Mouse (Mus musculus): ENCODE data around the gene Htra2. TPM values are rescaled to one million over a fixed set of nuclear protein-coding genes. Genes with fewer than 3 reads are reported as not detected.

Gene Htra2
- total RNA-seq, 2 experiments from 2014 or later = 20.0 to 21.7 TPM

DNA sequence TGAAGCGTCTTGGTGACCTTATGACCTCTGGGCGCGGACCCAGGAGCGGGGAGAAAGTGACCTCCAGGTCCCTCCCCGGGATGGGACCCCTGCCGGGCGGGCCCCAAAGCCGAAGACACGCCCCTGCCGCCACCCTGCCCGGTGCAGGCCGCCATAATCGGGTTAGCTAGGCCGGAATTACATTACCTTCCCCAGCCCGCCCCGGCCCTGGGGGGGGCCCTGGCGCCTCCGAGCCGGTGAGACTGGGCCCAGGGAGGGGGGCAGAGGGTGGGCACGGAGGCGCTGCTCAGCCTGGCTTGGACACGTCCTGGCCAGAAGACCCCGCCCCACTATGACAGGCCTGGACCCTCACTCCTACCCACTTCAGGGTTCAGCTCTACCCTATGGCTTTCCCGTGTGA is 16.1 kb upstream of the Htra2 start:
- no peak for DNase-seq
- intact Hi-C loops (cut with DNase I; ENCODE audit: low total_unique reads) = no loop called here

DNA sequence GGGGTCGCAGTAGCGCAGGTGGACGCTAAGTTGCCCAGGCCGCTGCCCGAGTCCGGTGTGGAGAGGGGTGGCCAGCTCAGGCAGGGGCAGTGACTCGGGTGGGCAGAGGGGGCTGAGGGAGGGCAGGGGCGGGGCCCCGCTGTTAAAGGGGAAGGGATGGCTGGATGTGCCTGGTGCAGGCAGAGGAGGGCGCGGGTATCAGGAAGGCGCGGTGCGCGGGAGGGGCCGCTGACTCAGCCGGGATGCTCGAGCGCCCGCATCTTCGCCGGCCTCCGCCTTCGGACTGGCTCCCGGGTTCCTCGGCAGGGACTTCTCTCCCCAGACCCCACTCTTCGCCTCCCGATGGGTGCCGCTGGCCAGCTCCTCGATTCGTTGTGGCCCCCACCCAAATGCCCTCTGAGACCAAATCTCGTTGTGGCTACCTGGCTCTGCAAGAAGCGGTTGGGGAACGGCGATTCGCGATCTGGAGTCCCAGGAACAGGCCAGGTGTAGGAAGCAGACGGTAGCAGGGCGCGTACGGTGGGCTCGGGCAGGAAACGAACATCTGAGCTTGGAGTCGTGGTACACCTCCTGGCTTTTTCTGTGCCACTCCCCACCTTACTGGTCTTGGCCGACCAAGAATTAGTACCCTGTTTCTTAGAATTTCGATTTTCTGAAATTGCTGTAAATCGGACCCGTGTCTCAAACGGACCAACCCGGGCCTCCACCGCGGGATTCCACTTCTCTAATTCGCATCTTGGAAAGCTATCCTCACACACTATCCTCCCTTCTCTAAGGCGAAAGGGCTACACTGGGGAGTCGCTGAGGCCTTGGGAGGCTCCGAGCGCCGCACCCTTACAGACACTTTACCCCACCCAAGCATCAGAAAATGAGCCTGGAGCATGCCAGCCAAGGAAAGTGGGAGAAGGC is 15.5 kb upstream of the Htra2 start:
- intact Hi-C loops (cut with DNase I; ENCODE audit: low total_unique reads) = no loop called here
- no peak for DNase-seq

DNA sequence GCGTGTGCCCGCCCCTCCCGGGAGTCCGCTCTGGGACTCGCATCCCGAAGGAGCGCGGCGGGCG is 15.0 kb upstream of the Htra2 start, which contains the start of gene Tlx2:
Tlx2 (minus strand) TSS at position 47 of the 64 bp plus-strand sequence.
- DNase-seq = no peak
- intact Hi-C loops (cut with DNase I; ENCODE audit: low total_unique reads) = no loop called here

DNA sequence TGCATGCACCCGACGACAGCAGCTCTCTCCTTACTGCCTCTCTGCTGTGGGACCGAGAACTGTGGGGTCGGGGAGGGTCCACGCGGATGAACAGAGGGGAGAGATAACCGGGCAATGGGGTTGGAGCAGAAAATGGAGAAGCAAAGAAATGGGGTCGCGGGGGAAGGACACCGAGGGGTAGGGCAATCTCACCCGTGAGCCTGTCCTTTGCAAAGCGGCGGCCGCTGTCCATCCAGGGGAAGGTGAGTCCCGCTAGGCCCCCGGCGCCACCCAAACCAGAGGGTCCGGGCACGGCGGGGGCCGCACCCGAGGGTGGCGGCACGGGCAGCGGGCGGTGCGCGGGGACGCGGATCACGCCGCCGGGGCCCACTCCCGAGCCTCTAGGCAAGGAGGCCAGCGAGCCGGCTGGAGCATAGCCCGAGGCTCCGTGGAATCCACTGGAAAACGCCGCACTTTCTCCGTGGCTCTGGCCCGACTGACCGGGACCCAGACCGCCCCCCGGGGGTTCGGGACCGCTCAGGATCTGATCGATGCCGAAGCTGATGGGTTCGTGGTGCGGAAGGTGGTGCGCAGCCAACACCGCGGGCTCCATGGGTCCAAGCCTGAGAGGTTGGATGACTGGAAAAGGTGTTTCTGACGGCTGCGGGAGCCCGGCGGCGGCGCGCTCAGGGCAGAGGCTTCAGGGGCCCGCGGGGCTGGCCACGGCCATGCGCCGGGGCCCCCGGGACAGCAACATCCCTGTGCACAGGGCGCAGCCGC is 14.6 kb upstream of the Htra2 start:
- intact Hi-C loops (cut with DNase I; ENCODE audit: low total_unique reads) = no loop called here
- DNase-seq = no peak

DNA sequence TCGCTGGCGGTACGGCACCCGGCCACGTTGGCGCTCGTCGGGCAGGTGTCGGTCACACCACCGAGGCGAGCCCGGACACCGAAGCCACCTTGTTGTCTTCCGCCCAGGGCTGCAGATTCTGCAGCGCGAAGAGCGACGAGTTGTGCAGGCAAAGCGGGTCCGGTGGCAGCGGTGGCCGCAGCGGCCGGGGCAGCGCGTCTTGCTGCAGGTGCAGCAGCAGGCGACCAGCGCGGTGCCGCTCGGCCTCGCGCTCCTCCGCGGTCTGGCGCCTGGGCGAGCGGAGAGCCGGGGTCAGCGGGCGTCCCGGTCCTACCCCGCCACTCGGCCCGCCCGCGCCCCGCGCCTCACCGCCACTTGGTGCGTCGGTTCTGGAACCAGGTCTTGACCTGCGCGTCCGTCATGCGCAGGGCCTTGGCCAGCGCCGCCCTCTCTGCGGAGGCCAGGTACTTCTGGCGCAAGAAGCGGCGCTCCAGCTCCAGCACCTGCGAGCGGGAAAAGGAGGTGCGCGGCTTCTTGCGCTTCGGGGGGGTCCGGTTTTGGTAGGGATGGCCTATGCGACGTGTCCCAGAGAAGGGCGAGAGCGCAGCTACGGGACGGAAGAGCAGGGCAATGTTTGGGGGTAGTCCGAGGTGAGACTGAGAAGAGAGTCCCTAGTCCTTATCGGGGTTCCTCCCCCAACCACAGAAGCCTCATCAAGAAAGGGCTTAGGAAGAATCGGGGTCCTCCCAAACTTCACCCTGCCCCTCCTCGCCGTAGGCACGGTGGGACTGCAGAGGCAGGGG is 13.8 kb upstream of the Htra2 start:
- no peak for DNase-seq
- intact Hi-C loops (cut with DNase I; ENCODE audit: low total_unique reads) = no loop called here

DNA sequence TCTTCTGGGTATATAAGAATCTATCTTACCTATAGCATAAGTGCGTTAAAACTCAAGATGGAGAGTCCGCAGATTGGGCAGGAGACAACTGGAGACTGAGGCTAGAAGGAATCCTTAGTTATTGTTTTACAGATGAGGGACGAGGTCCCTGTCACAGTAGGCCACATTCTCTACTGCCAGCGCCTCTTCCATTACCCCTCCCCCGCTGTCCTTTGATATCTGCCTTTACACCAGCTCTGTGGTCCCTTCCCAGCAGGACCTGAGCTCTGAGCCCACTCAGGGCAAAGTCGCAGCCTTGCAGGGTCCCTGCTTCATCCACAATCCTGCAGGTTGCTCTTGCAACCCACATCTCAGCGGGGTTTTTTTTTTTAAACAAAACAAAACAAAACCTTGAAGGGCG is 13.1 kb upstream of the Htra2 start:
- intact Hi-C loops (cut with DNase I; ENCODE audit: low total_unique reads) = no loop called here

DNA sequence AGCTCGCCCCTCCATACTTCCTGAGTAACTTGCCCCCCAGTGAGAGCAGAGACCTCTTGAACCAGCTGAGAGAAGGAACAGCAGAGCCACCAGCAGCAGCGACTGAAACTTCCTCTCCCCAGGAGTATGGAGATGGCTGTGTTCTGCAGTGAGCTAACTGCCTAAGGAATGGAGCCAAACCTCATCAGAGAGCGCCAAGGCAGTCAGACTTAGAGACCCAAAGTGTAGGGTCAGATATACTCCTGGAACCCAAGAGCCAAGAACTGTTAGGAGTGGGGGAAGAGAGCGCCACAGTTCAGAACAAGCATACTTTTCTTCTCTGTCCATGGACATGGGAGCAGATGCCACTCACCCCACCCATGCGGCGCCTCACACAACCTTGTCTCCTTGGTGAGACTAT is 11.4 kb upstream of the Htra2 start:
- intact Hi-C loops (cut with DNase I; ENCODE audit: low total_unique reads) = no loop called here
- DNase-seq = no peak

More for the DNA sequence above, 13.1 kb upstream of the Htra2 start:
- no peak for DNase-seq

DNA sequence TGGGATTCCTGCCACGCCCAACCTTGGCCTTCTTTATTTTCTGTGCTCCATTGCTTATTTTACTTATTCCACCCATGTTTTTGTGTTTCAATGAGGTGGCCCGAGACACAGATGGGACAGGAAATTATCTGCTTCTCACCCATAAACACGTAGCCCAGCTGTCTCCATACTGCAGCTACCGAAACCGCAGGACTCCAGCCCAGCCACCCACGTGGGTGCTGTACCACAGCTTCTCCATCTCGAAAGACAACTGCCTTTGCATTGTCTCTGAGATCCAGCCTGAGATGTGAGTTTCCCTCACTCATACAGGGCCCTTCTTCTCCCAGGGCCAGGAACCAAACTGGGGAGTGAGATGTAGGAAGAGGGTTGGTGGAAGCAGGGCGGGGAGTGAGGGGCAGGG is 10.9 kb upstream of the Htra2 start:
- intact Hi-C loops (cut with DNase I; ENCODE audit: low total_unique reads) = no loop called here
- no peak for DNase-seq

DNA sequence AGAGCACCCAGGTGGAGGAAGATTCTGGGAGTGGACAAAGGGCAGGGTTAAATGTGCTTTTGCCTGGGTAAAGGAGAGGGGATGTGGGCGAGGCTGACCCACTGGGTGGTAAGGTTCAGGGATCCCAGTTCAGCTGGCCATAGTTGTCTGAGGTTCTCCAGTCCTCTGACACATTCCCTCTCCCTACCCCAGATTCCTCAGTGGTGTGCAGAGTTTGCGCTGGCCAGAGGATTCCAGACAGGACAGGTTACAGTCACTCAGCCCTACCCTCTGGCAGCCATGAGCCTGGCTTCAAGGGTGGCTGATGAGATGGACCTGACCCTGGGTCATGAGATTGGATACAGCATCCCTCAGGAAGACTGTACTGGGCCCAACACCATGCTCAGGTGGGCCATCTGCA is 3.7 kb upstream of the Htra2 start:
- intact Hi-C loops (cut with DNase I; ENCODE audit: low total_unique reads) = no loop called here
- no peak for DNase-seq

DNA sequence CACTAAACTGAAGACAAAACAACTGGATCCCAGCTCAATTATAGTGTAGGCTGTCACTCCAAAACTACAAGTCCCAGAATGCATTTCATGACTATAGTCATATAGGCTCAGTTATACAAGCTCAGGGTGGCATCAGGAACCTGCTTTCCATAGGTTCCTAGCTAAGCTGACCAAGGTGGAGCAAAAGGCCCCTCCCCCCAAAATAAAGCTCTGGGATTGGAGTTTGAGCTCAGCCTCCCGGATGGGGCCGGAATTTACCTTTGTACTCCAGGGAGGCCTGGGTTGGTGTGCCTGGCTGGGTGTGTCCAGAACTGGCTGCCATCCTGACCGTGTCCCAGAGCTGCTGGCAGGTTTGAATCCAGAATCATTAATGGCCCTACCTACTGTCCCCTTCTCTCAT is 2.7 kb upstream of the Htra2 start, which contains the start of gene Dqx1:
Dqx1 (plus strand) TSS at position 55 of the 400 bp plus-strand sequence.
- DNase-seq = no peak
- intact Hi-C loops (cut with DNase I; ENCODE audit: low total_unique reads) = no loop called here

DNA sequence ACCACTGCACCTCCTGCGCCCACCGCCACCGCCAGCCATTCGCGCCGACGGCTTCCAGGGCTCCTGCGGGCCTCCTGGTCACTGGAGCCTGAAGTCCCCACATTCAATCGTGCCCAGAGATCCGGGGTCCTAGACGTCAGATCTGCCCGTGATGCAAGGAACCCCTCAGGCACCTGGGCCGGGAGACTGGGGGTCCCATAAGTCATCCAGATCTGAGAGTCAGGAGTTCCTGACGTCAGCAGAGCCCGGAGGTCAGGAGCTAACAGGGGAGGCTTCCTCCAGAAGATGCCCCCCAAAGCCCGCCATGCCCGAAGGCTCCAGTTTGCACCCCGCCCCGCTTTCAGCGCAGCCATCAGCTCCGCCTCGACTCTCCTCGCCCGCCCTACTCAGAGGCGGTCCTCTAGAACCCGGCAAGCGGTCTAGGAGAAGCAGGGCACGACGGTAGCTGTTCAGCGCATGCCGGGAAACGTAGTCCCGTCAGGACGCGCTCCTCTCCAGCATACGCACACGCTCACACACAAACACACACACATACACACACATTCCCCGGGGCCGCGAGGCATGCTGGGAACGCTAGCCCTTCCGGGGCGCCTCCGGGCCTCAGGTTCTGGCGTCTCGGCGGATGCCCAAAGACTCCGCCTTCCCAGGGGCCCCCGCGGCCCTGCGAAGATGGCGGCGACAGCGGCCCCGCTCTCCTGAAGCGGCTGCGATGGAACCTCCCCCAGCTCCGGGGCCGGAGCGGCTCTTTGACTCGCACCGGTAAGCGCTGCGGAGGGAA is 810 bp downstream of the Htra2 start, which contains the start of gene Aup1:
Aup1 (plus strand) TSS at position 448 of the 778 bp plus-strand sequence.
- intact Hi-C loops (cut with DNase I; ENCODE audit: low total_unique reads) = no loop called here
- DNase-seq = peak; percentile 95

DNA sequence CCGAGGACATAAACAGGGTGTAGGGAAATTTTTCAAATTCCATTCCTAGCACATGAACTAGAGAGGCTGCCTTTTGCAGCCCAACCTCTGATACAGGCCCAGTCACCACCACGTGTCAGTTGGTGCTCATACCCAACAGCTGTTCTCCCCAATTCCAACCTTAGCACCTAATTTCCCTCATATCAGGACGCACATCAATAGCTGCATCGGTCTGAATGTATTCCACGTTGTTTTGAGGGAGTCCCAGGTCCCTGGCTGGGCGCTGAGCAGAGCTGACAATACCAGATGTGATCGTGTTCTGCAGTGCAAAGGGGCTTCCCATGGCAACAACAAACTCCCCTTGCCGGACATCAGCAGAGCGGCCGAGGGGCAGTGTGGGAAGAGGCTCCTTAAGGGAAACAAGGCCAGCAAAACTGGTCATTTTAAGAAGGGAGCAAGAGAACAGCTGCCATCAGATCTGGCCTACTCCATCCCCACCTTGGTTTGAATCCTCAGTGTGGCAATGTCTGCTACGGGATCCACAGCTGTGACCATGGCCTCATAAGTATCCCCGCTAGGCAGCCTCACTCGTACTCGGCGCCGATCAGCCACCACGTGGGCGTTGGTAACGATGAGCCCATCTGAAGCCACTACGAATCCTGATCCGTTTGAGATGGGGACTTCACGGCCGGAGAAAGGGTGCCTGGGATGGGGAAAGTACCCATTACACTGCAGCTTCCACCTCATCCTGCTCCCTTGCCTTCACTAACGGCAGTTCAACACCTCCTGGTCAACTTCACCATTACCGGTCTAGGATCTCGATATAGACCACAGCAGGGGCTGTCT is 1.7 kb downstream of the Htra2 start:
- DNase-seq = peak; percentile 27
- intact Hi-C loops (cut with DNase I; ENCODE audit: low total_unique reads) = no loop called here

DNA sequence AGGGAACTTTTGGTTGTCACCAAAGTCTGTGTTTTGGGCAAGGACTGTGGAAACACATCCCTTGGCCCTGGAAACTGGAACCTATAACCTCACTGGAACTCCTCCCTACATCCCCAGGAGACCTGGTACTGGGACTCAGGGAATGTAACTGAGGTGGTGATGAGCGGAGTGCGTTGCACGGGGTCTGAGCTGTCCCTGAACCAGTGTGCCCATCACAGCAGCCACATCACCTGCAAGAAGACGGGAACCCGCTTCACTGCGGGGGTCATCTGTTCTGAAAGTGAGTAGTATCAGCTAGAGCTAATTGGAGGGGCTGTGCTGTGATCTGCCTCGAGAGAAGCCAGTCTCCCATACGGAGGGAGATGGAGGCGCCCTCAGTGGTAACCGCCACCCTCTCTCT is 5.7 kb downstream of the Htra2 start:
- no peak for DNase-seq
- intact Hi-C loops (cut with DNase I; ENCODE audit: low total_unique reads) = loop anchor here (5.0 kb wide), 1 partner anchor 42 kb away; no protein-coding TSS in a partner anchor

DNA sequence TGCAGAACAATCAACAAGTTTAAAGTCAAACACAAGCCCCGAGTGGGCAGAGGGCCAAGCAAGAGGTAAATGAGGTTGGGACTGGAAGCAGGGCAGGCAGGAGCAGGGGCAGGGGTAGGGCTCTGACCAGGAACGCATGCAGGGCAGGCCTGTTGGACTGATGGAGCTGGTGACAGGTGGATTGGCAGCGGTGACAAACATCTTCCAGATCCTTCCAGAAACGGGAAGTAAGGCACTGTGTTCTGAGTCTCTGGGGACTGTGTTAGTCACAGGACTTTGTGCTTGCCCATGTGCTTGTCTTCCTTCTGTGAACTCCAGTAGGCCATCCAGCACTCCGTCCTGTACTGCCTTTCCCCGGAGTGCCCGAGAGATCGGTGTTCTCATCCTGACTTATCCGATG is 10.3 kb downstream of the Htra2 start:
- DNase-seq = no peak
- intact Hi-C loops (cut with DNase I; ENCODE audit: low total_unique reads) = loop anchor here (5.0 kb wide), 1 partner anchor 37 kb away; no protein-coding TSS in a partner anchor

DNA sequence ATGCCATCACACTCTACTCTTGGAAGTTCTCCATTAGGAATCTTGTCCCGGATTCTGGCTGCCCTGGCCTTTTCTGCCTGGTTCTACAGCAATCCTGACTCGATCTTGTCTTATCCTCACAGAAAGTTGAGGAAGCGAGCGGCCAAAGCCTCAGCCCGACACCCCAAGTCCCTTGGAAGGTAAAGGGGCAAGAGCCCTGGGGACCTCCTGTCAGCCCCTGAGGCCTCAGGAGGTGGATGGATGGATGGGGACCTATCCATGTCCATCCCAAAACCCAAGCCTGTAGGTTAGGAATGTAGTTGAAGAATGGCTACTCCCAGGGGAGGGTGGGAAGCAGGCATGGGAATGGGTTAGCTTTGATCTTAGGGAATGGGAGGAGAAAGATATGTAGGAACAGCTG is 11.1 kb downstream of the Htra2 start:
- no peak for DNase-seq
- intact Hi-C loops (cut with DNase I; ENCODE audit: low total_unique reads) = no loop called here

DNA sequence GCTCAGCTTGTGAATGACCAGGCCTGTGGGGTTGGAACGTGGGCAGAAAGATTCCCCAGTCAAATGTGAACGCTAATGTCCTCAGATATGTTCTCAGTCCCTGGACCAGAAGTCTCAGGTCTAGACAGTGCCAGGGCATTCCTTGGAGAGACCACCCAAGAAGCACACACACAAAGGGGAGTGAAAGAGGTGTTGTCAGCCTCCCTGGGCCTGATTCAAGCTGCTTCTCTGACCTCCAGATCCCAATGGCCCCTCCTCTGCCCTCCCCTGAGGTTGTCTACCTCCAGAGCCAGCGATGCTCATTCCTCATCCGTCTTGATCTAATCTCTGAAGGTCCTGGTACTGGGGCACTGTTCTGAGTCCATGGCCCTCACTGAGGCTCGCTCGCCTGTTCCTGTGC is 11.5 kb downstream of the Htra2 start:
- intact Hi-C loops (cut with DNase I; ENCODE audit: low total_unique reads) = no loop called here
- no peak for DNase-seq

DNA sequence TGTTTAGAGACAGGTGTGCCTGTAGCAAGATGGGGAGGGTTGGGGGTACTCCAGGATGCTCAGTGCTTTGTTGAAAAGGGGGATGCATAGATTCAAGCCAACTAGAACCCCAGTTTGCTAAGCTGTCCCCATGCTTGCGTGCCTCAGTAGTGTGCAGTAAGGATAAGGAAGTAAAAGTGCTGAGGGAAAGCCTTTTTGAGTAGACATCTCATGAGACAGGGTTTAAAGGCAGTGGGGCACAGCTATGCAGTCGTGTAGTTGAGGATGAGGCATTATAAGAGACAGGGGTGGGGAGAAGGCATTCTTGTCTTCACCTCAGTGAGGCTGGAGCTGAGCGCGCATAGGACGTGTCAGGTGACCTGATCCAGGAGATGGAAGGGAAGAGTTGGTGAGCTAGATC is 14.5 kb downstream of the Htra2 start:
- intact Hi-C loops (cut with DNase I; ENCODE audit: low total_unique reads) = no loop called here
- DNase-seq = no peak

DNA sequence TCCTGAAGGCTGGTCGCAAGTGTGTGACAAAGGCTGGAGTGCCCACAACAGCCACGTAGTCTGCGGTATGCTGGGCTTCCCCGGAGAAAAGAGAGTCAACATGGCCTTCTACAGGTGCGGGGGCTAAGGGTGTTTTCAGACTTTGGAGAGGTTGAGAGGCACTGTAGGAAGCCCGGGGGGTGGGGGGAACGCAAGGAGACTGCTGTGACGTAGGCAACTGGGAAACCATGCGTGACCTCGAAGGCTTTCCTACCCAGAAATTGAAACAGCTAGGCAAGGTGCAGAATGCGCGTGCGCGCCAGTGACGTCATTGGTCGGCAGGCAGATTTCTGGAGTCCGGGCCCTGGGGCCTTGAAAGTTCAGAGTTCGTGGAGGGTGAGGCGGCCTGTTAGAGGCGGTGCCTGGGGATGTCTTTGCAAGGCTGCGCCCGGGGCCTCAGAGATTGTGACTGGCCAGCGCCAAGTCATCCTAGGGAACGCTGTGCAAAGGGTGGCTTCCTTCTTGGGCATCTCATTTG is 16.5 kb downstream of the Htra2 start:
- intact Hi-C loops (cut with DNase I; ENCODE audit: low total_unique reads) = no loop called here
- DNase-seq = peak; percentile 89

DNA sequence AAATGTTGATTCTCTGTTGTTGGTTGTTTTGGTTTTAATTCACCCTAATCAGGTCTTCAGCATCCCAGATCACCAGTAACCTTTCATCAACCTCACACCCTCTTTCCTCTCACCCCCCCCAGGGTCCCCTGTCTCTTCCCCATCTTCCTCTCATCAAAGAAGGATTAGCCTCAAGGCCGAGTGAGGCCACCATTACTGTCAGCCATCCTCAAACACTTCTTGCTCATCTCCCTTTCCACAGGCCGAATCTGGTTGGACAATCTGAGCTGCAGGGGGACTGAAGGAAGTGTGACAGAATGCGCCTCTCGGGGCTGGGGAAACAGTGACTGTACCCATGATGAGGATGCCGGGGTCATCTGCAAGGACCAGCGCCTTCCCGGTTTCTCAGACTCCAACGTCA is 17.9 kb downstream of the Htra2 start:
- intact Hi-C loops (cut with DNase I; ENCODE audit: low total_unique reads) = no loop called here
- DNase-seq = no peak
